Mouse (Mus musculus) G1E (cell line): ENCODE measurements around the gene Chrm4. TPM values are rescaled to one million over a fixed set of nuclear protein-coding genes. Genes with fewer than 3 reads are reported as not detected.
A peak's percentile ranks its signal among the peaks of the same experiment; 100 is the strongest.

ENCODE experiments used
- ATAC-seq: 2 replicates; pipeline ENCODE4 v1.8.0; 2016; ENCODE audit warnings: mild to moderate bottlenecking; ENCODE audit not compliant: insufficient number of reproducible peaks, poor library complexity, low FRiP score, severe bottlenecking; ENCODE audit errors: extremely low read depth
- DNase-seq: peaks from one replicate; pipeline ENCODE4 v3.0.0; 2012; ENCODE audit warnings: low spot score
- H3K27me3 ChIP-seq: 2 replicates; pipeline ENCODE4 v1.6.1; 2012; ENCODE audit warnings: mild to moderate bottlenecking, low read length, inconsistent platforms; ENCODE audit not compliant: insufficient read depth
- H3K36me3 ChIP-seq: replicated peaks from 2 replicates; pipeline ENCODE3; 2012; ENCODE audit warnings: mild to moderate bottlenecking, inconsistent platforms
- H3K4me1 ChIP-seq: 2 replicates; pipeline ENCODE4 v1.6.1; 2012; ENCODE audit warnings: low read depth, low read length, inconsistent platforms, mixed read lengths; ENCODE audit not compliant: insufficient read depth
- H3K4me3 ChIP-seq: 2 replicates; pipeline ENCODE4 v1.5.1; 2012; ENCODE audit warnings: low read depth, mild to moderate bottlenecking, inconsistent platforms, low read length, moderate library complexity, mixed read lengths
- H3K9me3 ChIP-seq: replicated peaks from 2 replicates; pipeline ENCODE4 v1.6.1; 2012; ENCODE audit warnings: inconsistent platforms
- CTCF ChIP-seq: IDR thresholded peaks from 2 replicates; pipeline ENCODE4 v1.5.1; 2012; ENCODE audit warnings: low read depth, low read length, inconsistent platforms, mixed read lengths
- GATA1 ChIP-seq: IDR thresholded peaks from 2 replicates; pipeline ENCODE4 v1.6.1; 2012; ENCODE audit warnings: borderline replicate concordance, low read length, inconsistent platforms, mixed read lengths
- GATA2 ChIP-seq: IDR thresholded peaks from 2 replicates; pipeline ENCODE4 v1.6.1; 2012; ENCODE audit warnings: low read depth, low read length, inconsistent platforms, borderline replicate concordance
- POLR2AphosphoS5 ChIP-seq: IDR thresholded peaks from 2 replicates; pipeline ENCODE4 v1.6.1; 2012; ENCODE audit warnings: low read depth, low read length, inconsistent platforms; ENCODE audit not compliant: insufficient replicate concordance
- TAL1 ChIP-seq: conservative IDR thresholded peaks from 2 replicates; pipeline ENCODE4 v1.6.1; 2012; ENCODE audit warnings: low read depth, low read length, inconsistent platforms, mixed read lengths
- polyA plus RNA-seq: library from polyadenylated mRNA; stranded (reverse); fragments of >175 nt; gene quantifications from 2 replicates; pipeline ENCODE4 v1.2.3, GENCODE M21; 2012
- total RNA-seq, 2 experiments: library from RNA; stranded (forward) in 1 of 2; stranded (reverse) in 1 of 2; fragments of 200-1000 nt in 1 of 2; fragments of >200 nt in 1 of 2; fragmentation: Nextera tagmentation in 1 of 2; gene quantifications; 2 replicates each; pipeline ENCODE4 v1.2.3; 2014 to 2017

Gene Chrm4
- total and polyA plus RNA-seq, 3 experiments, result 0.11 to 0.60 TPM; not detected in 1

DNA sequence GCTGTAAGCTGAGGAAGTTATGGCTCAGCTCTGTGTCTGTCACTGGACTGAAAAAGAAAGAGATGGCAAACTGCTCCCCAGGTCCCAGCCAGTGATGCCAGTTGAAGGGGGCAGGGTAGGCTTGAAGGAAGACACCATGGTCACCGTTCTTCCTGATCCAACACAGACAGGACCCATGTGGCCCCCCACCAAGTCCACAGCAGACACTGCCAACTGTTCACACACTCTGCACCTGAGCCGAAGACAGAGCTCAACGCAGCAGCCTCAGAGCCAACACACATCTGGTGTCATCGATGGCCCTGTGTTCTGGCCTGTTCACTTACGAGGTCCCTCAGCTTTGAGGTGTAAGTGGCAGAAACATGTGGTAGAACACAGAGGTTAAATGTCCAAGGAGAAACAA, 33.4 kb downstream of the Chrm4 start:
- no peak for DNase-seq
- ATAC-seq, result no peak
- Histone ChIP-seq H3K27me3 (peaks cover 5% of the 10 kb centered on the region; the same call in 1 of the 2 replicates), H3K4me3 (no peak overlapping the region), H3K9me3 (no peaks in the 10 kb centered on the region), H3K36me3 (peaks cover 55% of the 10 kb centered on the region), H3K4me1 (peaks cover 89% of the 10 kb centered on the region)
- TF ChIP-seq CTCF (no peak), POLR2AphosphoS5 (no peak), TAL1 (no peak), GATA1 (no peak), GATA2 (no peak)

DNA sequence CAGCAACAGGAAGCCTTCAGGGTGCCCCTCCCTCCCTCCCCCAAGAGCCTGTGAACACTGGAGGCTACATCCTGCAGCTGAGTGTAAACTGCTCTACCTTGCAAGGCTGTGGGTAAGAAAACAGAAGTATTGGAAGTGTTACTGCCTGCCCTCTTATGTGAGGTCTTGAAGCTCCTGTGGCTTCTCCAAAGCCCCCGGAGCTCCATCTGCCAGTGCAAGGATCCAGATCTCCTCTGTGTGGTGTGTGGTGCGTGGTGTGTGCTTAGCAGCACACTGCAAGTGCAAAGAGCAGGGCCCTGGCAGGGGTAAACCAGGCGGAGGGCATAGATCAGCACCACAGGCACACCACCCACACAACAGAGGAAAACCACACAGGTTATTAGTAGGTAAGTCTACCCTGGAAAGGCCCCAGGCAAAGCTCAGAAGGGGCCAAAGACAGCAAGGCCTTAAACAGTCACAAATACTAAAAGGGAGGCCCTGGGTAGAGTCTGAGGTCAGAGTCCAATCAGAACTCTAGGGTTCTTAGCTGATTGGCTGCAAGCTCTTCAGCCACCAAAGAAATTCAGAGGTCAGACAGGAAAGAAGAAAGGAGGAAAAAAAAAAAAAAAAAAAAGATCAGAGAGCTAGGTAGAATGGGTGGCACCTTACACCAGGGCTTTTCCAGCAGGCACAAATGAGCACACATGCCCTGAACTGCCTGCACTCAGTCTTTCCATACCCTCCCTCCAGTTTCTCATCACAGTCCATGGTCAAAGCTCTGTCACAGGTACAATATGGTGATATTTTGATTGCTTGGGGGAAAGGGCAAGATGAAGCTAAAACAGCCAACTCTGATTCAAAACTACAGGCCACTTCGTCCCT, 35.1 kb downstream of the Chrm4 start:
- Histone ChIP-seq H3K9me3 (no peaks in the 10 kb centered on the region), H3K36me3 (peaks cover 43% of the 10 kb centered on the region), H3K4me1 (peaks cover 78% of the 10 kb centered on the region), H3K27me3 (peaks cover 16% of the 10 kb centered on the region), H3K4me3 (peak overlapping the region; percentile 86)
- TF ChIP-seq TAL1, result no peak
- TF ChIP-seq GATA2, result no peak
- TF ChIP-seq GATA1, result no peak
- no peak for TF ChIP-seq CTCF
- no peak for TF ChIP-seq POLR2AphosphoS5
- DNase-seq (no peak), ATAC-seq (no peak)

DNA sequence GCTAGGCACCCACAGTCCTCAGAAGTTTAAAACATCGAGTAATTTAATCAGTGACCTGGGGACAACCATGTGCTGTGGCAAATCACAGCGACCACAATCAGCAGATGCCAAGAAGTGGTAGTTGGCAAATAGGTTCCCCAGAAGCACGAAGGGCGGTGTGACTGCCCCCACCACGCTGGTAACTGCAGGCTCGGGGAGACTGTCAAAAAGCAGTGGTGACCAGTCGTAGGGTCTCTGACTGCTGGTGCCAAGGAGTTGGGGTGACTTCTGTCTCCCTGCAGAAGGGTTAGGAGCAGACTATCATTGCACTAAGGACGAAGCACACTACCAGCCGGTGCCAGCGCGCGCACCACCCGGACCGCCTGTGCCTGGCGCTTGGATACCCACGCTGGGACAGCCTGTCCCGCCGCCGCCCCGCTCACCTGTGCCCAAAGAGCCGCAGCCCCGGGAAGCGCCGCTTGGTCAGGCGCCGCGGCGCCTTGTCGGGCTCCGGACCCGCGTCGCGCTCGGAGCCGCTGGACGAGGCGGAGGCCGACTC, 35.9 kb downstream of the Chrm4 start:
- peaks cover 19% of the 10 kb centered on the region for H3K27me3 ChIP-seq
- H3K4me1 ChIP-seq, result peaks cover 70% of the 10 kb centered on the region
- H3K36me3 ChIP-seq, result peaks cover 37% of the 10 kb centered on the region
- peak overlapping the region; percentile 86 for H3K4me3 ChIP-seq
- H3K9me3 ChIP-seq, result no peaks in the 10 kb centered on the region
- no peak for ATAC-seq
- TF ChIP-seq TAL1, result no peak
- TF ChIP-seq GATA1, result no peak
- TF ChIP-seq CTCF, result no peak
- no peak for TF ChIP-seq POLR2AphosphoS5
- TF ChIP-seq GATA2, result no peak
- DNase-seq, result no peak

DNA sequence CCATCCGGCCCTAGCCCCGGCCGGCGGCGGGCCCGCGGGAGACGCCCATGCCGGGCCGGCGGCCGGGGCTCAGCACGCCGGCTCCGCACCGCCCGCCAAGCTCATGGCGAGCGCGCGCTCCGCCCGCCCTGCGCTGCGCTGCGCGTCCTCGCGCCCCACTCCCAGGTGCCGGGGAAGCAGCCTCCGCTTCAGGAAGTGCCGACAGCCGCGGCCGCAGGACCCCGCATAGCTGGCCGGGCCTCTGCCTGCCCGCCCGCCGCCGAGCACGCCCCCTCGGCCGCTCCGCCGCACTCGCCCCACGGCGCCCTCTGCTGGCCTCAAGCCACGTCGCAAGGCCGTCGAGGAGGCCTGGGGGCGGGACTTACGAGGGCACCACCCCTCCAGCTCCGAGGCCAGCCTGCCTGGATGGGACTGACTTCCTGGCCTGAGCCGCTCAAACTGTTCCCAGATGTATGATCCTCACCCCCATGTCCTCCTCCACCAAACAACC, 36.4 kb downstream of the Chrm4 start:
- ATAC-seq, result peak; percentile 59
- TF ChIP-seq GATA1 (no peak), POLR2AphosphoS5 (no peak), GATA2 (no peak), TAL1 (no peak), CTCF (peak; percentile 67)
- Histone ChIP-seq H3K4me1 (peaks cover 66% of the 10 kb centered on the region), H3K4me3 (peak overlapping the region; percentile 86), H3K27me3 (peaks cover 24% of the 10 kb centered on the region), H3K9me3 (no peaks in the 10 kb centered on the region), H3K36me3 (peaks cover 33% of the 10 kb centered on the region)
- DNase-seq, result peak; percentile 85

DNA sequence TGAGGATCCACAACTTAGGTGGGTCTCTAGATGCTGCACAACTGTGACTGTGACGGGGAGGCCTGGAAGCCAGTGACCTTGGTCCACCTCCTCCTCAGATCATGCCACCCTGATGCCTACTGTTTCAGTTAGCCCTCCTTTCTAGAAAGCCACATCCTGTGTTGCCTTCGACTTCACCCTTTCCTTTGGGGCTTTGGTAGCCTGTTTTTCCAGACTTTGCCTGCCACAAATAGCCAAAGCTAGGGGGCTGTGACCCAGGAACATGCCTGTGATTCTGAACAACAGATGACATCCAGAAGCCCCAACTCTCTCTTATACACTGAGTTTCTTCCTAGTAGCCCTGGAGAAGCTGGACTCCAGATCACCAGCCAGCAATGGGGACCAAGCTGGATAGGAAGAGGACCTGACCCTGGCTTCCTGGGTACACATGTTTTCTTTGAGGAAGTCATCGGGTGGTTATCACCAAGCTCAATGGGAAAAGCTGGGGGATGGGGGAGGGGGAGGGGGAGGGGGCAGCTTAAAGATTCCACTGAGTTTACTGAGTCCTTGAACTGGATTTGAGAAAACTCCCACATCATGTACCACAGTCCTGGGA, 37.7 kb downstream of the Chrm4 start:
- Histone ChIP-seq H3K9me3 (no peaks in the 10 kb centered on the region), H3K4me1 (peaks cover 54% of the 10 kb centered on the region), H3K36me3 (peaks cover 21% of the 10 kb centered on the region), H3K27me3 (peaks cover 35% of the 10 kb centered on the region), H3K4me3 (no peak overlapping the region)
- DNase-seq (no peak), ATAC-seq (no peak)
- TF ChIP-seq GATA2, result no peak
- no peak for TF ChIP-seq GATA1
- no peak for TF ChIP-seq CTCF
- TF ChIP-seq POLR2AphosphoS5, result no peak
- no peak for TF ChIP-seq TAL1

DNA sequence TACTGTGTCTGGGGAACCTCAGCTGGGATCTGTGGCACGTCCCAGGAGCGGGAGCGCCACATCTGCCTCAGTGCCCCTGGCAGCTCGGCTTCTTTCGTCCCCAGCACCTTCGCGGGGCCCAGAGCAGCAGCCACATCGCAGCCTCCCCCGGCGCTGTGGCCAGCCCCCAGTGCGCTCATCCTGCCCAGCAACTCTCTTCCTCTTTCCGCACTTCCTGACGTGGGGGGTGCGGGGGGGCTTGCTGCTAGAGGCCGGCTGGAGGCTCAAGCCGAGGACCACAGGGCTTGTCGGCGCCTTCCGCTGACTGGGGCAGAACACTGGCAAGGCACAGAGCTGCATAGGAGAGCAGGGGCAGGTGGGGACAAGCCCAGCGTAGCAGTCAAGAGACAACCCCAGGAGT, 38.4 kb downstream of the Chrm4 start:
- Histone ChIP-seq H3K27me3 (peaks cover 42% of the 10 kb centered on the region), H3K9me3 (no peaks in the 10 kb centered on the region), H3K36me3 (peaks cover 14% of the 10 kb centered on the region), H3K4me3 (peak overlapping the region; percentile 49; the same call in 1 of the 2 replicates), H3K4me1 (peaks cover 47% of the 10 kb centered on the region)
- no peak for ATAC-seq
- no peak for DNase-seq
- TF ChIP-seq TAL1, result no peak
- no peak for TF ChIP-seq POLR2AphosphoS5
- TF ChIP-seq GATA1, result no peak
- no peak for TF ChIP-seq CTCF
